Mouse (Mus musculus): Measurements from ENCODE around the gene Mcm5. TPM values are rescaled to one million over a fixed set of nuclear protein-coding genes. Genes with fewer than 3 reads are reported as not detected.

Gene Mcm5
- total RNA-seq, 2 experiments from 2014 or later = 7.2 to 7.6 TPM

DNA sequence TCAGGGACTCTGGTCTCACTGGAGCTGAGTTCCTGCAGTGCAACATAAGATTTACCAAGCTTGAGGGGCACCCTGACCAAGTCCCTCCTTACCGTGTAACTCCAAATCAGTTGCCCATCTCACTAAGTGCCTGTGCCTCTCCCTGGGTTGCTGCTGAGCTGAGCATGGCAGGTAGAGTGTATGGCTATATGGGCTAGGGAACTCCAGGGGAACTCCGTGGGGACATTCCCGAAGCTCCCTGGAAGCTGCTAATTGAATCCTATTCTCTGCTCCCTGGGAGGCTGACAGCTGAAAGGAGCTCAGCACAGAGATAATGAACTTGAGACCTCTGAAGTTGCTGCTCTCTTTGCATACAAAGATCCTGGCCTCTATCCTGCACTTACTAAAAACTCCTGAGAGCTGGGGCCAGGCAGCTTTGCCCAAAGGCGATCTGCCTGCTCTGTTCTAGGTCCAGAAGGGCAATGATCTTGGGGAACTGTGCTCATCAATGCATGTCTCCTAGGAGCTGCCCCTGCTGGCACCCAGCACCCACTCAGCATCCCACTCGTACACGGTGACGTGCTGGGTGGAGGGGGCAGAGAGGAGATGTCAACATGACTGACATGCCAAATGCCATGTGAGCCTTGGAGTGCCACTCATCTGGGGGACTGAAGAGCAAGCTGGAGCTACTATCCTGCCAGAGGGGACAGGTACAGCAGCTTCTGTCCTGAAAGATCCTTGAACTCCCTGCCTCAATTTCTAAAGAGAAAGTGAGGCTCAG, 48.3 kb downstream of the Mcm5 start:
- no peak for DNase-seq (ENCODE audit: low spot score in 2 of 2)

GRCm38 (mm10) chr8:75169363-75169762, 60.0 kb downstream of the Mcm5 start:
- peak; percentile 24 to 26 for DNase-seq (ENCODE audit: low spot score in 2 of 2)

DNA sequence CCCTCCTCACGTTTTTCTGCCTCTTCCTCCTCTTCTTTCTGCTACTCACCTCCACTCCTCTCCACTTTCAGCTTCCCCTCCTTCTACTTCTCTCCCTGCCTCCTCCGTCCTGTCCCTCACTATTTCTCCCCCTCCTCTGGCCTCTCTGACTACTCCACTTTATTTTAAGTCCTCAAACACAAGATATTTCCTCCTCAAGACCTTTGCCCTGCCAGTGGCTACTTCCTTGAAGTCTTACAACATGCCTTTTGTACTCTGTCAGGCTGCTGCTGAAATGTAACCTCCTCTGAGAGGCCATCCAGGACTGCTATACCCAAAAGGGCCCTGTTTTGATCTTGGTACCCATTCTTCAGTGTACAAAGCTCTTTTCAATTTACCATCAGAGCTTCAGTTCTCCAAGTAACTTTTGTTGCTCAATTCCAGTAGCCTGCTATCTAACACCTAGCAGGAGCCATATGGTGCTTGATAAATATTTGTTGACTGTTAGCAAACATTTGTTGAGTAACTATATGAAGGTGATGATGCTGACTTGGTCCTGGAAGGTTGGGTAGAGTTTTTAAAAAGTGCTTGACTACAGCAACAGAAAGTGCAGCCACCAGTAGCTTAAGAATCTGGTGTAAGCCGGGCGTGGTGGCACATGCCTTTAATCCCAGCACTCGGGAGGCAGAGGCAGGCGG, 62.8 kb downstream of the Mcm5 start:
- DNase-seq (ENCODE audit: low spot score in 2 of 2) = no peak

Other genes starting within 250 kb of the Mcm5 start
- not detected for gene Isx, start 236.4 kb upstream of the Mcm5 start, total RNA-seq (2021)
- gene Hmgxb4, start 116.2 kb upstream of the Mcm5 start, total RNA-seq (2021) = 10 to 100 TPM; 26.4 to 27.9 TPM
- gene Tom1, start 75.9 kb upstream of the Mcm5 start, total RNA-seq (2021) = 10 to 100 TPM; 33.3 to 35.6 TPM
- gene Hmox1, start 15.9 kb upstream of the Mcm5 start, total RNA-seq (2021) = 1 to 10 TPM; 5.0 to 6.0 TPM
- 10 to 100 TPM; 40.0 to 45.0 TPM for gene Rasd2, start 104.4 kb downstream of the Mcm5 start, total RNA-seq (2021)

All from layer of hippocampus, postnatal 14 days (tissue).